In the genomic region with DNA sequence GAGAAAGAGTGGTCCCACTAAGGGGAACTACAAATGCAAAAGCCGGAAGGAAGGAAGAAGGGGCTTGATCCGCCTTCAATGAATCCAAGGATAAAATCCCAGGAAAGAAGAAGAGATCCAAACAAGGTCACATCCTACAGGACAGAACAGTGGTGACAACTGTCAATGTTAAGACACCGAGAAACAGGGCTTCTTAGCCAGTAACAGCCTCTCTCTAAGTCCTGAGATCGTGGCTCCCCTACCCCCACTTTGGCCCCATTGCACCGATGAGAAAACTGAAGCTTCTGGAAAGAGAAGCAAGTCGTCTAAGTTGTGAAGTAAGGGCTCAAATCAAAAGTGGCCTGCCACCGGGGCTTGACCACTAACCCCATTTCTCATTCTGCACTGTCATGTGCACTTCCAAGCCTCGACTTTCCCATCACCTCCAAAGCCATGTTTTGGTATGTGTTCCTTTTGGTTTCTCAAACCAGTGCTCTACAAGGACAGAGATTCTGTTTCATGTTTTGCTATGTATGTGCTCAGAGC, we compare ENCODE assay signal across 9 mouse cellular contexts. TPM values are rescaled to one million over a fixed set of nuclear protein-coding genes. Genes with fewer than 3 reads are reported as not detected.
DNase-seq lines count a peak whose midpoint lies in the region; ATAC-seq and TF ChIP-seq lines count a peak whose summit lies in the region.
"Had no signal": no experiment of that assay in that cellular context is flagged by ENCODE, and none has a peak within 500 bp of the region (broad histone marks: within the 10 kb centered on the region; RNA-seq: fewer than 3 reads in every experiment).

No protein-coding gene starts in this region.

- DNase-seq in left cerebral cortex, adult 2 months (ENCODE audit: extremely low spot score in 1 of 2, low spot score in 2 of 2), result no peak
- no peak for DNase-seq in left cerebral cortex, postnatal 10 days (ENCODE audit: extremely low spot score in 1 of 2, low spot score in 2 of 2)
- DNase-seq in embryonic facial prominence, embryonic 14.5 days (ENCODE audit: low spot score), result no peak
- DNase-seq in midbrain, embryonic 14.5 days, result no peak
- DNase-seq in spleen, postnatal 4 days (ENCODE audit: low spot score in 2 of 2), result no peak
- DNase-seq in left cerebral cortex, postnatal 36 days (ENCODE audit: low spot score in 2 of 2), result no peak
- no peak for DNase-seq in adrenal gland, postnatal 36 days
- DNase-seq: kidney, postnatal 25 days had no signal

- H3K9ac ChIP-seq in embryonic facial prominence, embryonic 14.5 days (ENCODE audit: low read depth, low read length), result no peak overlapping the region; the same call in 1 of the 2 replicates
- H3K9ac ChIP-seq in hindbrain, embryonic 15.5 days, result peak overlapping the region; percentile 54; the same call in 1 of the 2 replicates
- H3K9ac ChIP-seq in midbrain, embryonic 14.5 days (replicated peaks; ENCODE audit: low read length), result peak overlapping the region; percentile 81; the same call in 1 of the 2 replicates

- H3K4me3 ChIP-seq in left cerebral cortex, adult 2 months, result peak overlapping the region; percentile 60; the same call in 1 of the 2 replicates
- peak overlapping the region; percentile 85; the same call in 1 of the 2 replicates for H3K4me3 ChIP-seq in embryonic facial prominence, embryonic 14.5 days (ENCODE audit: low read depth, low read length)
- H3K4me3 ChIP-seq in hindbrain, embryonic 15.5 days, result peak overlapping the region; percentile 68
- H3K4me3 ChIP-seq in midbrain, embryonic 14.5 days (replicated peaks; ENCODE audit: low read depth, low read length), result peak overlapping the region; percentile 68

- intact Hi-C loops in left cerebral cortex, adult 2 months (cut with DNase I), result no loop called here
- intact Hi-C loops in left cerebral cortex, postnatal 10 days (cut with DNase I), result no loop called here
- intact Hi-C loops in left cerebral cortex, postnatal 36 days (cut with DNase I), result no loop called here

- ATAC-seq in embryonic facial prominence, embryonic 14.5 days (ENCODE audit: low read depth), result no peak
- no peak for ATAC-seq in hindbrain, embryonic 15.5 days (ENCODE audit: low FRiP score, low read depth)
- no peak for ATAC-seq in midbrain, embryonic 14.5 days (ENCODE audit: low FRiP score, low TSS enrichment)

- peak overlapping the region; percentile 90 for H3K4me2 ChIP-seq in embryonic facial prominence, embryonic 14.5 days (ENCODE audit: low read depth, low read length)
- H3K4me2 ChIP-seq in hindbrain, embryonic 15.5 days, result peak overlapping the region; percentile 68
- H3K4me2 ChIP-seq in midbrain, embryonic 14.5 days (ENCODE audit: low read length), result peak overlapping the region; percentile 71

- H3K27ac ChIP-seq in left cerebral cortex, adult 2 months, result no peak overlapping the region
- H3K27ac ChIP-seq in embryonic facial prominence, embryonic 14.5 days (replicated peaks; ENCODE audit: low read depth, low read length), result no peak overlapping the region
- peak overlapping the region; percentile 82 for H3K27ac ChIP-seq in hindbrain, embryonic 15.5 days (replicated peaks)
- peak overlapping the region; percentile 90; the same call in 1 of the 2 replicates for H3K27ac ChIP-seq in midbrain, embryonic 14.5 days (replicated peaks; ENCODE audit: low read depth, low read length)

- H3K27me3 ChIP-seq in embryonic facial prominence, embryonic 14.5 days (replicated peaks; ENCODE audit: control insufficient read depth, insufficient read depth, low read length), result 0 out of 2 replicates have a peak, but pooled peaks cover 10% of the 10 kb centered on the region
- H3K27me3 ChIP-seq in hindbrain, embryonic 15.5 days, result peaks cover 5% of the 10 kb centered on the region
- no peaks in the 10 kb centered on the region for H3K27me3 ChIP-seq in midbrain, embryonic 14.5 days (ENCODE audit: control insufficient read depth, insufficient read depth, low read length)

- H3K9me3 ChIP-seq in embryonic facial prominence, embryonic 14.5 days (ENCODE audit: control insufficient read depth, low read length), result no peaks in the 10 kb centered on the region
- H3K9me3 ChIP-seq in hindbrain, embryonic 15.5 days, result no peaks in the 10 kb centered on the region
- no peaks in the 10 kb centered on the region for H3K9me3 ChIP-seq in midbrain, embryonic 14.5 days (ENCODE audit: control insufficient read depth, low read length)

- no peak for TF ChIP-seq CTCF in left cerebral cortex, adult 2 months (IDR thresholded peaks at IDR 0.05)

- 0 out of 2 replicates have a peak, but pooled peaks cover 4% of the 10 kb centered on the region for H3K36me3 ChIP-seq in embryonic facial prominence, embryonic 14.5 days (ENCODE audit: control insufficient read depth, insufficient read depth, low read length)
- H3K36me3 ChIP-seq in hindbrain, embryonic 15.5 days, result no peaks in the 10 kb centered on the region
- no peaks in the 10 kb centered on the region for H3K36me3 ChIP-seq in midbrain, embryonic 14.5 days (ENCODE audit: control insufficient read depth, insufficient read depth, low read length)

- 58% methylated on average over 8 of the region's 8 CpGs for WGBS in embryonic facial prominence, embryonic 14.5 days
- 60% methylated on average over 8 of the region's 8 CpGs for WGBS in hindbrain, embryonic 15.5 days
- WGBS in midbrain, embryonic 14.5 days, result 60% methylated on average over 8 of the region's 8 CpGs

- H3K4me1 ChIP-seq in embryonic facial prominence, embryonic 14.5 days (ENCODE audit: control insufficient read depth, insufficient read depth, low read length), result peaks cover 10% of the 10 kb centered on the region
- peaks cover 25% of the 10 kb centered on the region for H3K4me1 ChIP-seq in hindbrain, embryonic 15.5 days (replicated peaks)
- 0 out of 2 replicates have a peak, but pooled peaks cover 5% of the 10 kb centered on the region for H3K4me1 ChIP-seq in midbrain, embryonic 14.5 days (ENCODE audit: control insufficient read depth, insufficient read depth, low read length)

RNA-seq across cellular contexts. Expression of a gene that starts 1.2 kb away (rescaled TPM):
- 10 to 100 TPM; 49.7 to 50.2 TPM for total RNA-seq in left cerebral cortex, adult 2 months (2021)
- total RNA-seq in left cerebral cortex, postnatal 10 days (2021), result 10 to 100 TPM; 63.0 to 70.2 TPM
- polyA plus RNA-seq in embryonic facial prominence, embryonic 14.5 days (2014; fragmentation: Nextera tagmentation; extraction: Ambion mirVana), result 17.9 and 24.3 TPM in 2 replicates
- polyA plus RNA-seq in hindbrain, embryonic 15.5 days (2015; fragmentation: Nextera tagmentation; extraction: Ambion mirVana), result 31.5 and 34.2 TPM in 2 replicates
- 16.2 and 20.4 TPM in 2 replicates for polyA plus RNA-seq in midbrain, embryonic 14.5 days (2014; fragmentation: Nextera tagmentation; extraction: Ambion mirVana)
- total RNA-seq in left cerebral cortex, postnatal 36 days (2021), result 10 to 100 TPM; 47.9 to 54.0 TPM
- total RNA-seq in adrenal gland, postnatal 36 days (2021), result 100 to 1,000 TPM in 1 of 2 experiments, 10 to 100 TPM in 1; 93.7 to 153 TPM

Comparison
In these comparisons a context has a peak if more than half of its experiments do, and no peak if none do; other contexts are left out.
1. H3K27ac ChIP-seq: peak in hindbrain, embryonic 15.5 days (single experiment) and midbrain, embryonic 14.5 days (single experiment); none in left cerebral cortex, adult 2 months (single experiment) and embryonic facial prominence, embryonic 14.5 days (single experiment).
2. Peak in every context shown above with its lines, with median percentiles within 50 percentile points of each other: H3K4me3 ChIP-seq and H3K4me2 ChIP-seq.